Mouse (Mus musculus): ENCODE data around the gene Rap1b.

- TF ChIP-seq CTCF (IDR thresholded peaks at IDR 0.05; ENCODE audit: low read depth, low read length) (no peak), POLR2A (IDR thresholded peaks at IDR 0.05; ENCODE audit: insufficient read depth, low read length) (no peak)
These were observed 6.1 kb downstream of the Rap1b start for GRCm38 (mm10) chr10:117839737-117840136.

Data from ES-Bruce4 (cell line).